Mouse (Mus musculus): ENCODE measurements around the gene Mfsd4b5. TPM values are rescaled to one million over a fixed set of nuclear protein-coding genes. Genes with fewer than 3 reads are reported as not detected.
A peak's percentile ranks its signal among the peaks of the same experiment; 100 is the strongest.

The Mfsd4b5 gene
- polyA plus RNA-seq, 1 experiment from 2014 or later, result 0.08 TPM

DNA sequence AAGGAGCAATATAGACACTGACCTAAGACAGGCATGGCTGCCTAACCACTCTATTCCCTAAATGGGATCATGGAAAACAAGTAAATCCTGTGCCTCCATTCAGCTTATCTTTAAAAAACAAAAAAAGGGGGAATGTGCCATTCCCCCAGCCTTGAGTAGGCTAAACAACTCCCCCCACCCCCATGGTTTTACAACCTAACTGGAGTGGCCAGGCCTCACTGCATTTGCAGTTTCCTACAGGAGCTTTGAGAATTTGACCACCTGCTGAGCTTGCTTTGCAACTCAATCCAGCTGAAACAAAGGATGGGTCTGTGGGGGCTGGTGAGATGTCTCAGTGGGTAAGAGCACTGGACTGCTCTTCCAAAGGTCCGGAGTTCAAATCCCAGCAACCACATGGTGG lies 8.2 kb downstream of the Mfsd4b5 start:
- H3K36me3 ChIP-seq (replicated peaks; ENCODE audit: control insufficient read depth, insufficient read depth), result no peaks in the 10 kb centered on the region
- peaks cover 7% of the 10 kb centered on the region; the same call in 1 of the 2 replicates for H3K9me3 ChIP-seq (ENCODE audit: control insufficient read depth, low read length)
- H3K4me1 ChIP-seq (replicated peaks; ENCODE audit: control insufficient read depth, insufficient read depth, low read length), result no peaks in the 10 kb centered on the region
- no peak overlapping the region for H3K4me2 ChIP-seq (replicated peaks)
- no peak overlapping the region for H3K4me3 ChIP-seq (replicated peaks; ENCODE audit: low read length)
- H3K9ac ChIP-seq, result no peak overlapping the region
- no peaks in the 10 kb centered on the region for H3K27me3 ChIP-seq (ENCODE audit: control insufficient read depth, insufficient read depth, low read length)
- DNase-seq (ENCODE audit: low spot score) (no peak), ATAC-seq (ENCODE audit: low FRiP score) (no peak)
- 90% methylated on average over 1 of the region's 1 CpGs for WGBS
- no peak overlapping the region for H3K27ac ChIP-seq

DNA sequence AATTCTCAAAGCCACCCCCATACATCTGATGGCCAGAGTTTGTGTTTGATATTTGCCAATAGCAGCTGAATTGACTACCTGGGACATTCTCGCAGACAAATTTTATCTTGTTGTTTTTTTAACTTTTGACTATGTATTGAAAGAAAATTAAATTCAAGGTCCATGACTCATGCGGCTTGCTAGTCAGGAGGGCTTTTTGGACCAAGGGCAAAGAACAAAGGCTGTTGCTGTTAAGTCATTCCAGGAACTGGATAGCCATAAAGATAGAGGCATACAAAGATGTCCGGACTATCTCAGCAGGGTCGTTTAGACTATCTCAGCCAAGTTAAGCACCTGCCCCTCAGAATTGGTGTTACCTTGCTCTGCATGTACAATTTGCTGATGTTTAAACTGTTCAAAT lies 9.1 kb downstream of the Mfsd4b5 start:
- H3K36me3 ChIP-seq (replicated peaks; ENCODE audit: control insufficient read depth, insufficient read depth), result no peaks in the 10 kb centered on the region
- peaks cover 7% of the 10 kb centered on the region; the same call in 1 of the 2 replicates for H3K9me3 ChIP-seq (ENCODE audit: control insufficient read depth, low read length)

DNA sequence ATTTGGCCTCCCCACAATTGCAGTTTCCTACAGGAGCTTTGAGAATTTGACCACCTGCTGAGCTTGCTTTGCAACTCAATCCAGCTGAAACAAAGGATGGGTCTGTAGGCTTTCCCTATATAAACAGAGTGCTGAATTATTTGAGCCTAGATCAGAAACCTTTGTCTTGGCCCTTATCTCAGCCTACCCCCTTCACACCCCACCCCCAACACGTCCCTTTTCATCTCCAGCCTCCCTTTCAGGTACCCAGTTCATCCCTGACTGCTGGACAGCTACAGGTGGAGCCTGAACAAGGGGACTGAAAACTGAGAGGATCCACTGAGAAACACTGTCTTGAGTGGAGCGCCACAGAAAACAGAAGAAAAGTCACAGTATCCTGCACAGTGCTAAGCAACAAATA lies 10.7 kb downstream of the Mfsd4b5 start:
- Histone ChIP-seq H3K27me3 (ENCODE audit: control insufficient read depth, insufficient read depth, low read length) (no peaks in the 10 kb centered on the region), H3K36me3 (replicated peaks; ENCODE audit: control insufficient read depth, insufficient read depth) (no peaks in the 10 kb centered on the region), H3K4me2 (replicated peaks) (no peak overlapping the region), H3K9ac (no peak overlapping the region), H3K4me1 (replicated peaks; ENCODE audit: control insufficient read depth, insufficient read depth, low read length) (no peaks in the 10 kb centered on the region), H3K9me3 (ENCODE audit: control insufficient read depth, low read length) (peaks cover 7% of the 10 kb centered on the region; the same call in 1 of the 2 replicates), H3K4me3 (replicated peaks; ENCODE audit: low read length) (no peak overlapping the region), H3K27ac (no peak overlapping the region)
- DNase-seq (ENCODE audit: low spot score) (no peak), ATAC-seq (ENCODE audit: low FRiP score) (no peak)
- 39% methylated on average over 2 of the region's 2 CpGs for WGBS

More for the DNA sequence above, 9.1 kb downstream of the Mfsd4b5 start:
- Histone ChIP-seq H3K9ac (no peak overlapping the region), H3K4me3 (replicated peaks; ENCODE audit: low read length) (no peak overlapping the region), H3K4me2 (replicated peaks) (no peak overlapping the region), H3K27me3 (ENCODE audit: control insufficient read depth, insufficient read depth, low read length) (no peaks in the 10 kb centered on the region), H3K4me1 (replicated peaks; ENCODE audit: control insufficient read depth, insufficient read depth, low read length) (no peaks in the 10 kb centered on the region), H3K27ac (no peak overlapping the region)
- DNase-seq (ENCODE audit: low spot score) (no peak), ATAC-seq (ENCODE audit: low FRiP score) (no peak)
- 96% methylated on average over 4 of the region's 4 CpGs for WGBS

DNA sequence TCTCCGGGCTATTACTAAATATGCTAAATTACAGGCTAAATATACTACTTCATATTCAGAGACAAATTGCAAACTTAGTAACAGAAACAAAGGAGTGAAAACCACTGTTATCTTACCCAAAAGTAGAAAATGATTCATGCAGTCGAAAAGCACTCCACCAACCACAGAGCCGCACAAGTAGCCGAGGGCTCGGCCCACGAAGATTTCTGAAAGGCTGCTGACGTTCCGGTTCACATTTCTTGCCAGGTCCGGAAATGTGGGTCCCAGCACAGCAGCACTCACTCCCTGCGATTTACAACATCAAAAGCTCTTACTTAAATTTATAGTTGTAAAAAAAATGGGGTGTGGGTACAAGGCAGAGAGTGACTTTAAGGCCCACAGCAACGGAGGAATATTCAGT lies 11.5 kb downstream of the Mfsd4b5 start:
- DNase-seq (ENCODE audit: low spot score) (no peak), ATAC-seq (ENCODE audit: low FRiP score) (no peak)
- no peak overlapping the region for H3K4me2 ChIP-seq (replicated peaks)
- H3K4me3 ChIP-seq (replicated peaks; ENCODE audit: low read length), result no peak overlapping the region
- no peak overlapping the region for H3K9ac ChIP-seq
- no peaks in the 10 kb centered on the region for H3K4me1 ChIP-seq (replicated peaks; ENCODE audit: control insufficient read depth, insufficient read depth, low read length)
- no peaks in the 10 kb centered on the region for H3K36me3 ChIP-seq (replicated peaks; ENCODE audit: control insufficient read depth, insufficient read depth)
- H3K27me3 ChIP-seq (ENCODE audit: control insufficient read depth, insufficient read depth, low read length), result no peaks in the 10 kb centered on the region
- 73% methylated on average over 11 of the region's 11 CpGs for WGBS
- H3K27ac ChIP-seq, result no peak overlapping the region
- H3K9me3 ChIP-seq (ENCODE audit: control insufficient read depth, low read length), result peaks cover 7% of the 10 kb centered on the region; the same call in 1 of the 2 replicates

DNA sequence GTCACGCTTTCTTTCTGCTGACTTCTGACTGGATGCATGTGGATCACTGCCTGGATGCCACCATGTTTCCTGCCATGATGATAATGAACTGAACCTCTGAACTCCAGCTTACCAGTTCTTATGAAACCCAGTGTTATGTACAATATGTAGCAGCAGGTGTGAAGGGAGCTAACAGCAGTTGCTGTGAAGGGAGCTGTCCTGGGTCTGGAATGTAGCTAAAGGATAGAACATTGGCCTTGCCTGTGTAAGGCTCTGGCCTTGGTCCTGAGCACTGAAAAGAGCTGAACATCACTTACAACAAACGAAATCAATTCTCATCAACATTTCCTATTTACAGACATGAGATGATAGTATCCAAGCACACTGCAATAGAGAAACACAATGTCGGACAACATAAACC lies 18.9 kb downstream of the Mfsd4b5 start:
- H3K4me3 ChIP-seq (replicated peaks; ENCODE audit: low read length), result no peak overlapping the region
- 90% methylated on average over 3 of the region's 3 CpGs for WGBS

DNA sequence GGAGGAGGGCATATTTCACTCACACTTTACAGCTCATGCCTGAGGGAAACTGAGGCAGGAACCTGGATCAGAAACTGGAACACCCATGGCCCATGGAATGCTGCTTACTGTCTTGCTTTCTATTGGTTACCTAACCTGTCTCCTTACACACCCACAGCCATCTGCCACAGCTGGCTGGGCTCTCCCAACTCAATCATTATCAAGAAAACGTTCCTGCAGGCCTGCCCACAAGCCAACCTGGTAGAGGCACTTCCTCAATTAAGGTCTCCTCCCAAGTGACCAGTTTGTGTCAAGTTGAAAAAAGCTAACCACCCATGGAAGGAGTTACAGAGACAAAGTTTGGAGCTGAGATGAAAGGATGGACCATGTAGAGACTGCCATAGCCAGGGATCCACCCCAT lies 24.5 kb downstream of the Mfsd4b5 start:
- Histone ChIP-seq H3K4me2 (replicated peaks) (no peak overlapping the region), H3K27ac (no peak overlapping the region), H3K4me1 (replicated peaks; ENCODE audit: control insufficient read depth, insufficient read depth, low read length) (peaks cover 3% of the 10 kb centered on the region; the same call in 1 of the 2 replicates), H3K9me3 (ENCODE audit: control insufficient read depth, low read length) (no peaks in the 10 kb centered on the region), H3K36me3 (replicated peaks; ENCODE audit: control insufficient read depth, insufficient read depth) (no peaks in the 10 kb centered on the region), H3K4me3 (replicated peaks; ENCODE audit: low read length) (no peak overlapping the region), H3K27me3 (ENCODE audit: control insufficient read depth, insufficient read depth, low read length) (peaks cover 5% of the 10 kb centered on the region; the same call in 1 of the 2 replicates), H3K9ac (no peak overlapping the region)
- whole genome bisulfite sequencing, result 48% methylated on average over 1 of the region's 1 CpGs
- DNase-seq (ENCODE audit: low spot score), result no peak
- no peak for ATAC-seq (ENCODE audit: low FRiP score)

More for the DNA sequence above, 18.9 kb downstream of the Mfsd4b5 start:
- Histone ChIP-seq H3K9me3 (ENCODE audit: control insufficient read depth, low read length) (no peaks in the 10 kb centered on the region), H3K27ac (no peak overlapping the region), H3K4me2 (replicated peaks) (no peak overlapping the region), H3K4me1 (replicated peaks; ENCODE audit: control insufficient read depth, insufficient read depth, low read length) (no peaks in the 10 kb centered on the region), H3K36me3 (replicated peaks; ENCODE audit: control insufficient read depth, insufficient read depth) (no peaks in the 10 kb centered on the region), H3K9ac (no peak overlapping the region), H3K27me3 (ENCODE audit: control insufficient read depth, insufficient read depth, low read length) (no peaks in the 10 kb centered on the region)
- DNase-seq (ENCODE audit: low spot score) (no peak), ATAC-seq (ENCODE audit: low FRiP score) (no peak)

DNA sequence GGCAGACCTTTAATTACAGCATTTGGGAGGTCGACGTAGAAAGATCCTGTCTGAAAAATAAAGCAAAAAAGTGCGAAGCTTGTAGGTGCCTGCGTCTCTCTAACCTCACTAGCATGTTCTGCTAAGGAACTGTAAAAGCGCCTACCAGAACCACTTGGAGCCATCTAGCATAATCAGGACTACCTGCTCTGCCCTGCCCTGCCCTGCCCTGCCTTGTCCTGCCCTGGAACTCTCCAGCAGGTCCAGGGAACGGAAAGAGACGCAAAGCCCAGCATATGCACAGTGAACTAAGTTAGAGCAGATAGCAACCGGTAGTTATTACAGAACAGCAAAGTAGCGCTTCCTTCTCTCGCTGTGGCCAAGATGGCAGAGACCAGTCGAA lies 26.0 kb downstream of the Mfsd4b5 start:
- Histone ChIP-seq H3K27ac (no peak overlapping the region), H3K9ac (no peak overlapping the region), H3K4me3 (replicated peaks; ENCODE audit: low read length) (peak overlapping the region; percentile 41), H3K4me1 (replicated peaks; ENCODE audit: control insufficient read depth, insufficient read depth, low read length) (peaks cover 3% of the 10 kb centered on the region; the same call in 1 of the 2 replicates), H3K9me3 (ENCODE audit: control insufficient read depth, low read length) (no peaks in the 10 kb centered on the region), H3K36me3 (replicated peaks; ENCODE audit: control insufficient read depth, insufficient read depth) (no peaks in the 10 kb centered on the region), H3K4me2 (replicated peaks) (peak overlapping the region; percentile 90), H3K27me3 (ENCODE audit: control insufficient read depth, insufficient read depth, low read length) (peaks cover 5% of the 10 kb centered on the region; the same call in 1 of the 2 replicates)
- DNase-seq (ENCODE audit: low spot score) (no peak), ATAC-seq (ENCODE audit: low FRiP score) (no peak; the same call in 1 of the 2 replicates)
- 42% methylated on average over 11 of the region's 11 CpGs for WGBS

DNA sequence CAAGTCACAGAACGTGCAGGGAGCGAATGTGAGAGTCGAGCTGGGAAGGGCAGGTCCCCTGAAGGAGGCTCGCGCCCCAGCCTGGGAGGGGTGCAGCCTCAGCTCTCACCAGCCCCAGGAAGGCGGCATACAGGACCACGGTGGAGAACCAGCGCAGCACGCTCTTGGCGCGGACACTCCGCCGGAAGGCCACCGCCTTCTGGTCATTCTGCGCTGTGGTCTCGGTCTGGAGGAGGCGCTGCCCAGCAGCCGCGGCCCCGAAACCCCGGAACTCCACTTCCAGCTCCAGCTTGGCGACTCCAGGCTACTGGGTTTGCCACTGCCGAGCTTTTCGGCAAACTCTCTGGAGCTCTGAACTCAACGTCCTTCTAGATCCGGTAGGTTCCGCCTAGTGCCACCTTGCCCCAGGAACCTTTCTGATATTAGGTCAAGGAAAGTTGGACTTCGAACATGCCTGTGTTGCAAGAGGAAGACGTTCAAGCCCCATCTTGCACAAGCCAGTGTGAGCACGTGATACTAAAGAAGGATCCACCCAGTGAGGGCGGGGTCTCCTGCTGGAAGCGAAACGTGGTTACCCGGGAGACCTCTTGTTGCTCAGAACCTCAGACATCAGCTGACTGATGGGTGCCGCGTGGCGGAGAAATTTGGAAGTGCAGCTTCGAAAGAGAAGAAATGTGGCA lies 26.5 kb downstream of the Mfsd4b5 start, which contains the start of gene Mfsd4b3:
Mfsd4b3 (minus strand) TSS at position 393 of the 680 bp plus-strand sequence.
- Histone ChIP-seq H3K27me3 (ENCODE audit: control insufficient read depth, insufficient read depth, low read length) (peaks cover 5% of the 10 kb centered on the region; the same call in 1 of the 2 replicates), H3K4me3 (replicated peaks; ENCODE audit: low read length) (peak within 1 kb of the TSS; percentile 41), H3K36me3 (replicated peaks; ENCODE audit: control insufficient read depth, insufficient read depth) (no peaks in the 10 kb centered on the region), H3K27ac (no peak within 1 kb of the TSS), H3K9me3 (ENCODE audit: control insufficient read depth, low read length) (no peaks in the 10 kb centered on the region), H3K4me1 (replicated peaks; ENCODE audit: control insufficient read depth, insufficient read depth, low read length) (peaks cover 3% of the 10 kb centered on the region; the same call in 1 of the 2 replicates), H3K9ac (peak within 1 kb of the TSS; percentile 52), H3K4me2 (replicated peaks) (peak within 1 kb of the TSS; percentile 90)
- ATAC-seq (ENCODE audit: low FRiP score), result peak; percentile 98
- peak; percentile 89 for DNase-seq (ENCODE audit: low spot score)
- WGBS, result under 1% methylated on average over 38 of the region's 38 CpGs

DNA sequence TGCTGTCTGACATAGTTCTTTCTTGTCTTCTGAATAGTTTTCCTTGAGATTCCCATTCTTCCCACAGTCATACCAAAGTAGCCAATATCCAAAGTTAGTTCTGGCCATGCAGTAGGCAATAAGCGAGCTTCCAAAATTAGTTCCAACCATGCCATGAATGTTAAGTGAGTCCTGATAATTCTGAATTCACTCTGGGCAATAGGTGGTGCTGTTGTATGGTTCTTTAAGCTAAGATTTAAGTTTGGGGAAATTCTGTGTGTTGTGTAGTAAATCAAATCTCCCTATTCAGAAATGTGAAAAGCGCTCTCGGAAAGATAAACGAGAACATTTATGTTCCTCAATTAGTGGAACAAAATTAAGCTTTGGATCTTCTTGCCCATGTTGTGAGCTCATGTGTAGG lies 28.2 kb downstream of the Mfsd4b5 start:
- DNase-seq (ENCODE audit: low spot score), result peak; percentile 62
- 69% methylated on average over 4 of the region's 4 CpGs for WGBS

More for the DNA sequence above, 28.2 kb downstream of the Mfsd4b5 start:
- Histone ChIP-seq H3K27me3 (ENCODE audit: control insufficient read depth, insufficient read depth, low read length) (peaks cover 5% of the 10 kb centered on the region; the same call in 1 of the 2 replicates), H3K36me3 (replicated peaks; ENCODE audit: control insufficient read depth, insufficient read depth) (no peaks in the 10 kb centered on the region), H3K4me3 (replicated peaks; ENCODE audit: low read length) (no peak overlapping the region), H3K9me3 (ENCODE audit: control insufficient read depth, low read length) (no peaks in the 10 kb centered on the region), H3K9ac (no peak overlapping the region), H3K4me1 (replicated peaks; ENCODE audit: control insufficient read depth, insufficient read depth, low read length) (peaks cover 3% of the 10 kb centered on the region; the same call in 1 of the 2 replicates), H3K4me2 (replicated peaks) (no peak overlapping the region), H3K27ac (no peak overlapping the region)
- ATAC-seq (ENCODE audit: low FRiP score), result no peak

Data from hindbrain, embryonic 14.5 days (tissue).